In genomic region chr6:29382442-29382841, GRCm38 (mm10) we compare ENCODE assay signal across 26 mouse cellular contexts. TPM values are rescaled to one million over a fixed set of nuclear protein-coding genes. Genes with fewer than 3 reads are reported as not detected.
"Had no signal": no experiment of that assay in that cellular context is flagged by ENCODE, and none has a peak within 500 bp of the region (broad histone marks: within the 10 kb centered on the region; RNA-seq: fewer than 3 reads in every experiment).

No protein-coding gene starts in this region.

- H3K4me3 ChIP-seq: kidney, embryonic 15.5 days; limb, embryonic 12.5 days; limb, embryonic 15.5 days; lung, embryonic 15.5 days; neural tube, embryonic 12.5 days; neural tube, embryonic 15.5 days had no signal

- ATAC-seq: liver, postnatal 0 days had no signal

- H3K27ac ChIP-seq: kidney, embryonic 15.5 days; limb, embryonic 12.5 days; limb, embryonic 15.5 days; liver, embryonic 14.5 days; lung, embryonic 15.5 days; neural tube, embryonic 12.5 days; neural tube, embryonic 15.5 days; stomach, postnatal 0 days had no signal

- H3K9me3 ChIP-seq: kidney, embryonic 15.5 days; limb, embryonic 12.5 days; limb, embryonic 15.5 days; lung, embryonic 15.5 days; neural tube, embryonic 12.5 days; neural tube, embryonic 15.5 days had no signal

- H3K4me1 ChIP-seq: neural tube, embryonic 15.5 days had no signal

- H3K4me2 ChIP-seq: kidney, embryonic 15.5 days; limb, embryonic 12.5 days; limb, embryonic 15.5 days; liver, embryonic 11.5 days; lung, embryonic 15.5 days; midbrain, embryonic 11.5 days; neural tube, embryonic 12.5 days; neural tube, embryonic 15.5 days had no signal

- H3K27me3 ChIP-seq: kidney, embryonic 15.5 days; limb, embryonic 12.5 days; limb, embryonic 15.5 days; lung, embryonic 15.5 days; neural tube, embryonic 12.5 days; neural tube, embryonic 15.5 days had no signal

- H3K9ac ChIP-seq: kidney, embryonic 15.5 days; limb, embryonic 12.5 days; limb, embryonic 15.5 days; liver, embryonic 14.5 days; liver, postnatal 0 days; lung, embryonic 15.5 days; neural tube, embryonic 12.5 days; neural tube, embryonic 15.5 days had no signal

- DNase-seq: kidney, adult 8-10 months; kidney, postnatal 14 days; kidney, postnatal 4 days; left cerebral cortex, postnatal 4 days; liver, postnatal 0 days; lung, postnatal 14 days; lung, postnatal 4 days; right cerebral cortex, adult 18-20 months; right cerebral cortex, postnatal 14 days; right cerebral cortex, postnatal 4 days; thymus, adult 2 months; thymus, postnatal 14 days; thymus, postnatal 4 days had no signal

RNA-seq across cellular contexts. Expression of gene Opn1sw, which starts 5.8 kb away (rescaled TPM):
- total RNA-seq: layer of hippocampus, adult 18-20 months; megakaryocyte progenitor cell, adult 5-6 weeks; megakaryocyte-erythroid progenitor cell, adult 5-6 weeks had no signal

RNA-seq across cellular contexts. Expression of gene Ccdc136, which starts 13.7 kb away (rescaled TPM):
- total RNA-seq: megakaryocyte progenitor cell, adult 5-6 weeks; megakaryocyte-erythroid progenitor cell, adult 5-6 weeks had no signal

RNA-seq across cellular contexts. Expression of gene Flnc, which starts 50.6 kb away (rescaled TPM):
- total RNA-seq: megakaryocyte progenitor cell, adult 5-6 weeks; megakaryocyte-erythroid progenitor cell, adult 5-6 weeks had no signal
